Mouse (Mus musculus) ES-E14 (cell line): ENCODE results near the gene Klf2.

Experiments used
- CHD2 ChIP-seq: IDR thresholded peaks from 2 replicates; pipeline ENCODE4 v1.6.1; 2014; ENCODE audit warnings: mild to moderate bottlenecking, low read depth, low read length, inconsistent platforms
- HCFC1 ChIP-seq: IDR thresholded peaks from 2 replicates; pipeline ENCODE4 v1.6.1; 2012; ENCODE audit warnings: low read length, inconsistent platforms, borderline replicate concordance; ENCODE audit not compliant: insufficient read depth
- MAFK ChIP-seq: IDR thresholded peaks from 2 replicates; pipeline ENCODE4 v1.6.1; 2014; ENCODE audit warnings: mild to moderate bottlenecking, low read depth, low read length, inconsistent platforms; ENCODE audit not compliant: insufficient read depth
- ZC3H11A ChIP-seq: IDR thresholded peaks from 2 replicates; pipeline ENCODE4 v1.6.1; 2012; ENCODE audit warnings: low read depth, mild to moderate bottlenecking, inconsistent platforms, low read length, borderline replicate concordance
- ZNF384 ChIP-seq: IDR thresholded peaks from 2 replicates; pipeline ENCODE4 v1.6.1; 2012; ENCODE audit warnings: low read depth, low read length, inconsistent platforms

- TF ChIP-seq CHD2 (no peak), HCFC1 (no peak), ZNF384 (no peak), ZC3H11A (no peak), MAFK (no peak)
These were observed 17.4 kb downstream of the Klf2 start for GRCm38 (mm10) chr8:72336273-72336672.
